Mouse (Mus musculus) heart, postnatal 14 days (tissue): Measurements from ENCODE around the gene Rab12. TPM values are rescaled to one million over a fixed set of nuclear protein-coding genes. Genes with fewer than 3 reads are reported as not detected.
"Not testable (repeated sequence)": the region's sequence is repeated elsewhere in the genome, so short reads cannot be mapped to it uniquely, and the experiment has no call there.

Experiments
- DNase-seq, 2 experiments: peaks; one replicate each; pipeline ENCODE4 v3.0.0; 2021 to 2022
- intact Hi-C: fragments of 180-260 bp; cut with DNase I; formaldehyde crosslinking; loops from one replicate; pipeline ENCODE4 v1.15.1; 2025
- long read RNA-seq, 2 experiments: library from polyadenylated mRNA; stranded (forward); transcript quantifications; one replicate each; pipeline ENCODE4 v2.0.0; 2021
- total RNA-seq, 2 experiments: library from RNA; stranded (reverse); gene quantifications; 2 replicates each; pipeline ENCODE4 v1.2.3; 2021

Gene Rab12
- 100 to 1,000 TPM; 181 to 186 TPM for total RNA-seq
- long read RNA-seq, experiment 1, transcript Rab12-205 (6 exons, 2,010 nt) = major isoform, 288 of 305 reads
- long read RNA-seq, experiment 1, partial matches to known transcripts = 7 of 305 reads
- long read RNA-seq, experiment 1, other reads (novel, unspliced or antisense) = 10 of 305 reads
- long read RNA-seq, experiment 2, transcript Rab12-205 (6 exons, 2,010 nt) = major isoform, 237 of 244 reads
- long read RNA-seq, experiment 2, partial matches to known transcripts = 0 of 244 reads
- long read RNA-seq, experiment 2, other reads (novel, unspliced or antisense) = 7 of 244 reads

- intact Hi-C loops = no loop called here
- peak; percentile 93 to 96 for DNase-seq
Measured at GRCm38 (mm10) chr17:66519554-66520553, at the start of gene Rab12. Rab12 (minus strand) TSS chr17:66519729.

GRCm38 (mm10) chr17:66564213-66564612, 44.7 kb upstream of the Rab12 start:
- intact Hi-C loops = no loop called here
- peak; percentile 13 to 25 for DNase-seq

- intact Hi-C loops = no loop called here
- no peak for DNase-seq
Measured at GRCm38 (mm10) chr17:66563551-66563950, 44.0 kb upstream of the Rab12 start.

- DNase-seq = no peak
- intact Hi-C loops = no loop called here
Measured at GRCm38 (mm10) chr17:66561380-66561779, 41.9 kb upstream of the Rab12 start.

- intact Hi-C loops = no loop called here
- DNase-seq = no peak
Measured at GRCm38 (mm10) chr17:66558404-66559317, 39.1 kb upstream of the Rab12 start.

GRCm38 (mm10) chr17:66552690-66553089, 33.2 kb upstream of the Rab12 start:
- intact Hi-C loops = no loop called here
- DNase-seq = no peak

GRCm38 (mm10) chr17:66550486-66550885, 31.0 kb upstream of the Rab12 start:
- intact Hi-C loops = no loop called here
- no peak for DNase-seq

GRCm38 (mm10) chr17:66532285-66532684, 12.8 kb upstream of the Rab12 start:
- intact Hi-C loops = no loop called here
- no peak for DNase-seq

GRCm38 (mm10) chr17:66523396-66523795, 3.9 kb upstream of the Rab12 start:
- intact Hi-C loops = no loop called here
- no peak for DNase-seq

- intact Hi-C loops, DNase-seq: not testable (repeated sequence)
Measured at GRCm38 (mm10) chr17:66522631-66523030, 3.1 kb upstream of the Rab12 start.

GRCm38 (mm10) chr17:66518877-66519553, 514 bp downstream of the Rab12 start:
- intact Hi-C loops = no loop called here
- DNase-seq = peak; percentile 28 to 29

GRCm38 (mm10) chr17:66516953-66517352, 2.6 kb downstream of the Rab12 start:
- intact Hi-C loops = no loop called here
- no peak for DNase-seq

GRCm38 (mm10) chr17:66514288-66514995, 5.1 kb downstream of the Rab12 start:
- DNase-seq = no peak
- intact Hi-C loops = no loop called here

- intact Hi-C loops = no loop called here
Measured at GRCm38 (mm10) chr17:66512202-66512956, 7.2 kb downstream of the Rab12 start.

GRCm38 (mm10) chr17:66510221-66510683, 9.3 kb downstream of the Rab12 start:
- DNase-seq = peak; percentile 59 to 65
- intact Hi-C loops = no loop called here

More at GRCm38 (mm10) chr17:66512202-66512956, 7.2 kb downstream of the Rab12 start:
- DNase-seq = no peak

- no peak for DNase-seq
- intact Hi-C loops = no loop called here
Measured at GRCm38 (mm10) chr17:66507049-66507954, 12.2 kb downstream of the Rab12 start.

GRCm38 (mm10) chr17:66504964-66505363, 14.6 kb downstream of the Rab12 start:
- DNase-seq = no peak
- intact Hi-C loops = no loop called here
